Mouse (Mus musculus) myocyte (in vitro differentiated cells): ENCODE data around the gene Capn10.

Experiments
- E2F4 ChIP-seq: IDR thresholded peaks from one replicate; pipeline ENCODE4 v1.6.1; 2011; ENCODE audit warnings: mild to moderate bottlenecking, control low read depth, moderate library complexity; ENCODE audit not compliant: insufficient read depth
- MYOG ChIP-seq, 3 experiments: IDR thresholded peaks; one replicate each; pipeline ENCODE4 v1.6.1; 2011; ENCODE audit warnings: control low read depth in 2 of 3, low read depth in 2 of 3, mild to moderate bottlenecking in 2 of 3; ENCODE audit not compliant: insufficient read length in 2 of 3, control insufficient read depth in 1 of 3, insufficient read depth in 1 of 3
- POLR2A ChIP-seq: IDR thresholded peaks from one replicate; pipeline ENCODE4 v1.6.1; 2011; ENCODE audit warnings: low read depth, mild to moderate bottlenecking, control low read depth, moderate library complexity; ENCODE audit not compliant: insufficient read length
- REST ChIP-seq: IDR thresholded peaks from one replicate; pipeline ENCODE4 v1.6.1; 2011; ENCODE audit warnings: mild to moderate bottlenecking, control low read depth, moderate library complexity; ENCODE audit not compliant: insufficient read depth, insufficient read length
- SRF ChIP-seq: IDR thresholded peaks from one replicate; pipeline ENCODE4 v1.6.1; 2011; ENCODE audit warnings: low read depth; ENCODE audit not compliant: control insufficient read depth, insufficient read length

DNA sequence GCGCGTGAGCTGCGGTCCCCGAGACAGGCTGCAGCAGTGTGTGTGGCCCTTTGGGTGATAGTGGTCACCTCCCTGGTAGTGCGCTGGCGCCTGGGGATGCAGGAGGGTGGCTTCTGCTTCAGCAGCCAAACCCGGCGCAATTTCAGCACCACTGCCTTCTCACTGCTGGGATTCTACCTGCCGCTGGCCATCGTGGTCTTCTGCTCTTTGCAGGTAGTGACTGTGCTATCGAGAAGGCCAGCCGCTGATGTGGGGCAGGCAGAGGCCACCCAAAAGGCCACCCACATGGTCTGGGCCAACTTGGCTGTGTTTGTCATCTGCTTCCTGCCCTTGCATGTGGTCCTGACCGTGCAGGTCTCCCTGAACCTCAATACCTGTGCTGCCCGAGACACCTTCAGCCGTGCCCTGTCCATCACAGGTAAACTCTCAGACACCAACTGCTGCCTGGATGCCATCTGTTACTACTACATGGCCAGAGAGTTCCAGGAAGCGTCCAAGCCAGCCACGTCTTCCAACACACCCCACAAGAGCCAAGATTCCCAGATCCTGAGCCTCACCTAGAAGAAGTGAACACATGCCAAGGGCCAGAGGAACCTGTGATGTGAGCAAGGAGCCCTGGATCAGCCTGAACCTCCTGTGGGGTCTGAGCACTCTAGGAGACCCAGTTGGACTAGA lies 48.9 kb downstream of the Capn10 start:
- no peak for TF ChIP-seq POLR2A
- no peak for TF ChIP-seq REST
- no peak for TF ChIP-seq MYOG (IDR thresholded peaks at IDR 0.05; ENCODE audit: control insufficient read depth in 1 of 3, insufficient read depth in 1 of 3, insufficient read length in 2 of 3, low read depth in 2 of 3)
- TF ChIP-seq SRF = no peak
- no peak for TF ChIP-seq E2F4
